Mouse (Mus musculus) liver, embryonic 13.5 days (tissue): ENCODE measurements around the gene Fbp2. TPM values are rescaled to one million over a fixed set of nuclear protein-coding genes. Genes with fewer than 3 reads are reported as not detected.
A peak's percentile ranks its signal among the peaks of the same experiment; 100 is the strongest.

Experiments
- ATAC-seq: fragments of 200-750 bp; cut with Nextera tagmentation; 2 replicates; pipeline ENCODE4 v1.8.0; 2017; ENCODE audit warnings: low read depth, mild to moderate bottlenecking, moderate number of reproducible peaks, moderate library complexity
- DNase-seq: peaks from one replicate; pipeline ENCODE4 v3.0.0; 2022
- H3K27ac ChIP-seq: fragments of 300-500 bp; sonication (generic); 2 replicates; pipeline ENCODE4 v1.5.1; 2015; ENCODE audit warnings: moderate library complexity, mild to moderate bottlenecking, inconsistent platforms
- H3K27me3 ChIP-seq: fragments of 300-500 bp; sonication (generic); 2 replicates; pipeline ENCODE4 v1.6.1; 2015; ENCODE audit warnings: mild to moderate bottlenecking, inconsistent platforms
- H3K36me3 ChIP-seq: fragments of 300-500 bp; sonication (generic); 2 replicates; pipeline ENCODE4 v1.6.1; 2015; ENCODE audit warnings: mild to moderate bottlenecking, inconsistent platforms
- H3K4me1 ChIP-seq: fragments of 300-500 bp; sonication (generic); replicated peaks from 2 replicates; pipeline ENCODE4 v1.6.1; 2015; ENCODE audit warnings: inconsistent platforms
- H3K4me2 ChIP-seq: fragments of 300-500 bp; sonication (generic); 2 replicates; pipeline ENCODE4 v1.6.1; 2015; ENCODE audit warnings: inconsistent platforms, mild to moderate bottlenecking, moderate library complexity
- H3K4me3 ChIP-seq: fragments of 300-500 bp; sonication (generic); replicated peaks from 2 replicates; pipeline ENCODE4 v1.5.1; 2015; ENCODE audit warnings: mild to moderate bottlenecking, inconsistent platforms
- H3K9ac ChIP-seq: fragments of 300-500 bp; sonication (generic); 2 replicates; pipeline ENCODE4 v1.6.1; 2015; ENCODE audit warnings: mild to moderate bottlenecking, inconsistent platforms
- H3K9me3 ChIP-seq: fragments of 300-500 bp; sonication (generic); replicated peaks from 2 replicates; pipeline ENCODE4 v1.6.1; 2016; ENCODE audit warnings: inconsistent platforms
- WGBS: fragments of 180-500 bp; shearing (Covaris S2); methylation state at CpG from one replicate; pipeline ENCODE4 v1.1.7; 2015; ENCODE audit not compliant: insufficient replicate concordance; 5-methylcytosine and 5-hydroxymethylcytosine counted together
- polyA plus RNA-seq: library from polyadenylated mRNA; unstranded; fragments of >200 nt; fragmentation: Nextera tagmentation; extraction: Ambion mirVana; gene quantifications from 2 replicates; pipeline ENCODE4 v1.2.1, GENCODE M21; 2015

Gene Fbp2
- polyA plus RNA-seq: 0.19 TPM in 1 of 2 replicates, not detected in the other

DNA sequence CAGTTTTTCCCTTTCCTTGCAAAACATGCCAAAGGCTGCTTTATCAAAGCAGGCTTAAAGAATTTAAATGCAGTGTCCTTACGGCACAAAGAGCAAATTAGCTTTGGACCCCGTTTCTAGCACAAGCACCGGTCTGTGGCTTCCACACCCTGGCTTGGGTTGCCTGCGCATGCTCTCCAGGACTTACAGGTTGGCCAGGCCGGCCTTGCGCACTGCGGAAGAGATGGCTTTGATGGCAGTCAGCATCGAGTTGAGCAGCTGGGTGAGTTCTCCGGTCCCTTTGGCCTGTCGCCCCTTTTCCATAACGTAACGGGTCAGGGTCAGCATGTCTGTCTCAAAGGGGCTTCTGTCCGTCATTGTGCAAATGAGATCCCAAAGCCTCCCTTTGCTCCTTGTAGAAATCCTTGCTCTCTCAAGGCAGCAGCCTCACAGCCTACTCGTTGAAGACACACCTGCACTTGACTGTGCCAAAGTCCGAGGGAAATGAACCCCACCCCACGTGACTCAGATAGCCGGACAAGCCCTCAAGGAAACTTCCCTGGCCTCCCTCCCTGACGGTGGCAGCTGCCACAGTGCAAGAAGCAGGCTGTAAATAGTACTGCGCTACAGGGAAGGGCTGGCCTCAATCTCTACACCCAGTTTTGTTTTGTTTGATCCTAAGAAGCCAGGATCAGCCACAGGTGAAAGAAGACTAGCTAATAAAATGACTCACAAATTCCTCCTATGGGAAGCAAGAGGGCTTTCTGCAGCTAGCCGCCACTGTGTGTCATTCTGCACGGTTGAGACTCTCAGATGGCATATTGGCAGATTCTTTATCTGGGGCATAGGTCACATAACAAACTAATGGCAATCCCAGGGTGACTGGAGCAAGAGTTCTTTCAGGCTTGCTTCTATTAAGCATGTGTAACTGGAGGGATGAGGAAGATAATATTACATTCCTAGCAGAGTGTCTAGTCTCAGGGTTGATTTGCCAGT, at the start of gene Fbp2:
Gene Fbp2 (minus strand): TSS at position 482 of the 975 bp plus-strand sequence.
- Histone ChIP-seq H3K4me2 (no peak within 1 kb of the TSS), H3K27ac (no peak within 1 kb of the TSS), H3K4me1 (peaks cover 13% of the 10 kb centered on the region), H3K36me3 (no peaks in the 10 kb centered on the region), H3K9me3 (no peaks in the 10 kb centered on the region; the same call in 1 of the 2 replicates), H3K4me3 (no peak within 1 kb of the TSS), H3K27me3 (no peaks in the 10 kb centered on the region), H3K9ac (no peak within 1 kb of the TSS)
- ATAC-seq: no peak
- no peak for DNase-seq
- WGBS: 68% methylated on average over 21 of the region's 21 CpGs

- DNase-seq (no peak), ATAC-seq (no peak)
- Histone ChIP-seq H3K27me3 (no peaks in the 10 kb centered on the region), H3K36me3 (no peaks in the 10 kb centered on the region), H3K4me2 (no peak overlapping the region), H3K9me3 (no peaks in the 10 kb centered on the region), H3K9ac (no peak overlapping the region), H3K4me1 (peaks cover 50% of the 10 kb centered on the region), H3K4me3 (no peak overlapping the region), H3K27ac (no peak overlapping the region; the same call in 1 of the 2 replicates)
- 72% methylated on average over 14 of the region's 14 CpGs for WGBS
Measured at GRCm38 (mm10) chr13:62907527-62908162, 49.4 kb upstream of the Fbp2 start.

DNA sequence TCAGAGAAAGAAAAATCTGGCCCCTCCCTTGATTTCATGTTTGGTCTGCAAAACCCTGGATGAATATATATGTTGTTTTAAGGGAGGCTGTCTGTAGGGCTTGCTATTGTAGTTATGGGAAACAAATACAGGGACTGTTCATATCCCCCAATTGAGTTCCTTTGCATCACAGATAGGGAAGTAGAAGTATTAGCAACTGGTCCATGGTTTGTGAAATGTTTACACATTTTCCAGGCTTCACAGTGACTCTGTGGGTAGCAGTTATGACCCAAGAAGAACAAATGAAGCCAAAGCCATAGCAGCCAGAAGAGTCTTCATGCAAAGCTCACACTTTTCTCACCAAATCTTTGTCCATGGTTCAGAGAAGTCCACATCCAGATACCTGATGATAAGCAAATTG, 42.9 kb upstream of the Fbp2 start:
- DNase-seq (no peak), ATAC-seq (no peak)
- Histone ChIP-seq H3K27me3 (no peaks in the 10 kb centered on the region), H3K36me3 (no peaks in the 10 kb centered on the region), H3K4me2 (no peak overlapping the region), H3K9me3 (no peaks in the 10 kb centered on the region), H3K9ac (no peak overlapping the region), H3K4me3 (no peak overlapping the region), H3K27ac (no peak overlapping the region), H3K4me1 (no peaks in the 10 kb centered on the region)

- Histone ChIP-seq H3K4me2 (no peak overlapping the region), H3K4me1 (no peaks in the 10 kb centered on the region), H3K9ac (no peak overlapping the region), H3K4me3 (no peak overlapping the region), H3K9me3 (no peaks in the 10 kb centered on the region), H3K27ac (no peak overlapping the region), H3K36me3 (no peaks in the 10 kb centered on the region), H3K27me3 (no peaks in the 10 kb centered on the region)
- no peak for DNase-seq
- WGBS: 72% methylated on average over 4 of the region's 4 CpGs
- no peak for ATAC-seq
Measured at GRCm38 (mm10) chr13:62897927-62898646, 39.9 kb upstream of the Fbp2 start.

DNA sequence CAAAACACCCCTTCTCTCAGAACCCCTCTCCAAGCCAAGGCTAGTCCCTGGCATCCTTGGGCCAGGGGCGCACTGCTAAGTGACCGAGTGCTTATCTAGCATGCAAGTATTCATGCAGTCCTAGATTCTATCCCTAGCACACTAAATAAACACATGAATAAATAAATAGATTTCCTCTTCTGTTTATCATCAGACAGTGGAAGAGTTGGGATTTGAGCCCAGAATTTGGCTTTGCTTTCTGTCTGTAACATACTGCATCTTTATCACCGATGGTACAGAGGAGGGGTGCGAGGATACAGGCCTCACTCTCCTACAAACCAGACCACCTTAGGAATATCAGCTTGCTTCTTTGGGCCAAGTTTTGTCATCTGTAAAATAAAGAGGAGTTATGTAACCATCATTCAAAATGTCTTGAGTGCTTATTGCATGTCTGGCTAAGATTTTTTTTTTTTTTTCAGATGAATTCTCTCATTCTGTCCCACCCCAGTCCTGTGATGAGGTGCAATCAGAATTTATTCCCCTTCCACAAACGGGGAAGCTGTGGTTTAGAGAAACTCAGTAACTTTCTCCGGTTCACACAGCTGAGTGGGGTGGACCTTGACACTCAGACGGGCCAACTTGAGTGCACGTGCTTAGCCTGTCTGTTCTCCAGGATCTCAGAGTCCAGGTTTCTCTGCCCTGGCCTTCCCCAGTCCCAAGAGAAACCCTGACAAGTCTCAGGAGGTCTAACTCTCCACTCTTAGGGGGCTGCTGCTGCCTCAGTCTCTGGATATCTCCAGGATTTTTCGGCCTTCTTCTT, 35.0 kb upstream of the Fbp2 start:
- Histone ChIP-seq H3K4me3 (no peak overlapping the region), H3K9ac (no peak overlapping the region), H3K27me3 (peaks cover 20% of the 10 kb centered on the region), H3K4me2 (no peak overlapping the region), H3K27ac (no peak overlapping the region), H3K36me3 (no peaks in the 10 kb centered on the region), H3K4me1 (no peaks in the 10 kb centered on the region), H3K9me3 (no peaks in the 10 kb centered on the region)
- no peak for DNase-seq
- no peak for ATAC-seq
- WGBS: 47% methylated on average over 9 of the region's 9 CpGs

DNA sequence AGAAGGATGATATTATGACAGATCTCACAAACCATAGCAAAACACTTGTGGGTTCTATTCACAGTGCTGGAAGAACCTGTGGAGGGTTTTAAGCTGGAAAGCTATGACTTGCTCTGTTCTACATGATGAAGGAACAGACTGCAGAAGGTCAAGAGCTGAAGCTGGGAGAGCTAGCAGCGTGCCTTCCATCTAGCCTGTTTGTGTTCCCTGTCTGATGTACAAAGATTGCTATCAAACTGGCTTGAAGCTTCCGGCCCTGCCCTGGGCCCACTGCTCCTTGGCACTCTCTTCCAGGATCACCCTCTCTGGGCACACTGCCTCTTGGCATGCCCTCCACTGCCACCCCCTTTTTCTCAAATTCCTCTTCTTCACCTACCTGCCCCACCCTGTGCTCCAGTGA, 31.1 kb upstream of the Fbp2 start:
- Histone ChIP-seq H3K4me2 (no peak overlapping the region), H3K9ac (no peak overlapping the region), H3K27me3 (peaks cover 42% of the 10 kb centered on the region), H3K27ac (no peak overlapping the region), H3K4me1 (no peaks in the 10 kb centered on the region), H3K4me3 (no peak overlapping the region), H3K36me3 (no peaks in the 10 kb centered on the region), H3K9me3 (no peaks in the 10 kb centered on the region)
- DNase-seq (no peak), ATAC-seq (no peak)
- 43% methylated on average over 2 of the region's 2 CpGs for WGBS

DNA sequence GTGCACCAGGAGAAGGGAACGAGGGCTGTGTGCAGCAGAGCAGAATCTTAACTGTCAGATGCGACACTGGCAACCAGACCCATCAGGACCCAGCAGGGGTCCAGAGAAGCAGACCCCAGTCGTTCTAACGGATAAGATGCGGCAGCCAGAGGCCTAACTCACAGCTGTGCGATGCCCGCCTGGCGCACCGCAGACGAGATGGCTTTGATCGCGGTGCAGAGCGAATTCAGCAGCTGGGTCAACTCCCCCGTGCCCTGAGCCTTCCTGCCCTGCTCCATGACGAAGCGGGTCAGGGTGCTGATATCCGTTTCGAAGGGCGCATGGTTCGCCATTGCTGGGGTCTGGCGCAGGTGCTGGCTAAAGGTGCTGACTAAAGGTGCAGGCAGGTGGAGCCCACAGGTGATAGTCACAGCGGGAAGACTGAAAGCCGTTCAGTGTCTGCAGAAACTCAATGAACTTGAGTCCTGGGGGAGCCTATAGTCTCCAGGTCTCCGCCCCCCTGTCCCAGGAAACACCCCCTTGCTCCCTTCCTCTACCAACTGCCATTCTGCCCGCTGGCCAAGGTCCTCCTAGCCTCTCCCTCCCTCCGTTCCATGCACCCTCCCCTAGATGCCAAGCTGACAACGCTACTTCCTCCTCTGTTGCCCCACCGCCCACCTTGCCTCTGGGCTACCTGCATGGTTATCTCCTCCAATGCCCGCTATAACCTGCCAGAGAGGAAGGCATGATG, 29.7 kb upstream of the Fbp2 start, which contains the start of gene Fbp1:
Gene Fbp1 (minus strand): TSS at position 571 of the 730 bp plus-strand sequence.
- Histone ChIP-seq H3K36me3 (no peaks in the 10 kb centered on the region), H3K9ac (no peak within 1 kb of the TSS), H3K4me1 (no peaks in the 10 kb centered on the region), H3K27me3 (peaks cover 42% of the 10 kb centered on the region), H3K27ac (no peak within 1 kb of the TSS), H3K4me2 (peak within 1 kb of the TSS; percentile 53), H3K4me3 (peak within 1 kb of the TSS; percentile 36), H3K9me3 (no peaks in the 10 kb centered on the region)
- no peak for DNase-seq
- 0 out of 2 replicates have a peak, but pooled peaks have one; percentile 10 for ATAC-seq
- WGBS: 7% methylated on average over 29 of the region's 29 CpGs

- 54% methylated on average over 3 of the region's 3 CpGs for WGBS
- Histone ChIP-seq H3K9ac (no peak overlapping the region), H3K9me3 (no peaks in the 10 kb centered on the region), H3K27ac (no peak overlapping the region), H3K4me2 (no peak overlapping the region), H3K4me3 (no peak overlapping the region), H3K27me3 (peaks cover 35% of the 10 kb centered on the region), H3K36me3 (no peaks in the 10 kb centered on the region), H3K4me1 (peaks cover 8% of the 10 kb centered on the region)
- DNase-seq (no peak), ATAC-seq (no peak)
Measured at GRCm38 (mm10) chr13:62884536-62884935, 26.3 kb upstream of the Fbp2 start.

DNA sequence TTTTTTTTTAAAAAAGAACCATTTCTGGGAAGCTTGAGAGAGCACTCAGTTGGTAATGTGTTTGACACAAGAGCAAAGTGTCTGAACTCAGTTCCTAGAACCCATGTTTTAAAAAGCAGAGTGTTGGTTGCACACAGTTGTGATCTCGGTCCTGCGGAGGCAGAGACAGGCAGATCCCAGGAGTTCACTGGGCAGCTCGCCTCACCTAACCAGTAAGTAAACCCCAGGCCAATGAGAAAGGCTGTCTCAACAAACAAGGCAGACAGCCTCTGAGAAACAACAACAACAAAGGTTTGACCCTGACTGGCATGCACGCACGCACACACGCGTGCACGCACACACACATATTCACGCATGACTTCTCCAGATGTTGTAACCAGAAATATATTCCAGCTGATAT, 25.7 kb upstream of the Fbp2 start:
- H3K4me2 ChIP-seq: no peak overlapping the region
- H3K36me3 ChIP-seq: no peaks in the 10 kb centered on the region
- H3K4me3 ChIP-seq: no peak overlapping the region
- H3K27ac ChIP-seq: no peak overlapping the region
- 84% methylated on average over 9 of the region's 9 CpGs for WGBS
- peaks cover 29% of the 10 kb centered on the region for H3K27me3 ChIP-seq
- DNase-seq (no peak), ATAC-seq (no peak)
- H3K9ac ChIP-seq: no peak overlapping the region
- H3K9me3 ChIP-seq: no peaks in the 10 kb centered on the region
- H3K4me1 ChIP-seq: peaks cover 11% of the 10 kb centered on the region

- Histone ChIP-seq H3K36me3 (no peaks in the 10 kb centered on the region), H3K27me3 (peaks cover 24% of the 10 kb centered on the region), H3K9me3 (no peaks in the 10 kb centered on the region), H3K4me2 (no peak overlapping the region), H3K4me1 (peaks cover 11% of the 10 kb centered on the region), H3K4me3 (no peak overlapping the region), H3K9ac (no peak overlapping the region), H3K27ac (no peak overlapping the region)
- WGBS: 65% methylated on average over 2 of the region's 2 CpGs
- ATAC-seq (no peak), DNase-seq (no peak)
Measured at GRCm38 (mm10) chr13:62883436-62883835, 25.2 kb upstream of the Fbp2 start.
